17 mouse cellular contexts compared by ENCODE assay signal in the genomic region with DNA sequence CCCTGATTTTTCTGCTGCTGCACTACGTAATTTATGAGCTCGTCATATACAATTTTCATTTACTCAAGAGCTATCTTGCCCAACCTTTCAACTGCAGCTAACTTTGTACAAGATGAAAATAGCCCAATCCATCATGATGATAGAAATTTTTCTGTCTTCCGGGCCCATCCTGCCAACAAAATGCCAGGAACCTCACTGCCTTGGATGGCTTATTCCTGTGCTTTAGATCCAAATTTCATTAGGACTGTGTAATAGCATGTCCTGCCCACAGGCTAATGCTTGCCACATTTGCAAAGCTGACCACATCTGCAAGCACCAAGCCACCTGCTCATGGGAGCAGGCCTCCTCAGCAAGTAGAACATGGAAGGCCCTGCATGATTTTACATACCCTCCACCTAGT.
"Had no signal": no experiment of that assay in that cellular context is flagged by ENCODE, and none has a peak within 500 bp of the region (broad histone marks: within the 10 kb centered on the region; RNA-seq: fewer than 3 reads in every experiment).

No protein-coding gene starts in this region.

- H3K27me3 ChIP-seq: liver, embryonic 13.5 days; megakaryocyte, embryonic 14.5 days; midbrain, embryonic 13.5 days; stomach, embryonic 15.5 days had no signal

- DNase-seq: kidney, adult 9 months; kidney, postnatal 14 days; kidney, postnatal 4 days; liver, embryonic 13.5 days; lung, adult 2 months; lung, postnatal 14 days; lung, postnatal 4 days; right cerebral cortex, adult 18-20 months; right cerebral cortex, postnatal 25 days; spleen, adult 18-20 months; thymus, adult 18-20 months; thymus, postnatal 36 days had no signal

- H3K4me1 ChIP-seq: liver, embryonic 13.5 days; megakaryocyte, embryonic 14.5 days; midbrain, embryonic 13.5 days; stomach, embryonic 15.5 days had no signal

- H3K27ac ChIP-seq: liver, embryonic 13.5 days; midbrain, embryonic 10.5 days; midbrain, embryonic 13.5 days; stomach, embryonic 15.5 days had no signal

- ATAC-seq: midbrain, embryonic 13.5 days; midbrain, embryonic 16.5 days had no signal

- H3K9ac ChIP-seq: liver, embryonic 13.5 days; midbrain, embryonic 13.5 days; stomach, embryonic 15.5 days had no signal

- H3K36me3 ChIP-seq: liver, embryonic 13.5 days; midbrain, embryonic 10.5 days; midbrain, embryonic 13.5 days; stomach, embryonic 15.5 days had no signal

- H3K9me3 ChIP-seq: liver, embryonic 13.5 days; megakaryocyte, embryonic 14.5 days; stomach, embryonic 15.5 days had no signal

- H3K4me2 ChIP-seq: liver, embryonic 13.5 days; midbrain, embryonic 13.5 days; stomach, embryonic 15.5 days had no signal

- H3K4me3 ChIP-seq: liver, embryonic 13.5 days; megakaryocyte, embryonic 14.5 days; midbrain, embryonic 10.5 days; midbrain, embryonic 13.5 days; stomach, embryonic 15.5 days had no signal
